Mouse (Mus musculus): ENCODE results near the gene Tctn1.

Gene Tctn1

GRCm38 (mm10) chr5:122263933-122264905 lies at the start of gene Tctn1:
Tctn1 (minus strand) TSS chr5:122264460.
- DNase-seq (ENCODE audit: inconsistent ontology term): peak; percentile 93

GRCm38 (mm10) chr5:122312942-122313684 lies 48.9 kb upstream of the Tctn1 start:
- DNase-seq (ENCODE audit: inconsistent ontology term): no peak

DNA sequence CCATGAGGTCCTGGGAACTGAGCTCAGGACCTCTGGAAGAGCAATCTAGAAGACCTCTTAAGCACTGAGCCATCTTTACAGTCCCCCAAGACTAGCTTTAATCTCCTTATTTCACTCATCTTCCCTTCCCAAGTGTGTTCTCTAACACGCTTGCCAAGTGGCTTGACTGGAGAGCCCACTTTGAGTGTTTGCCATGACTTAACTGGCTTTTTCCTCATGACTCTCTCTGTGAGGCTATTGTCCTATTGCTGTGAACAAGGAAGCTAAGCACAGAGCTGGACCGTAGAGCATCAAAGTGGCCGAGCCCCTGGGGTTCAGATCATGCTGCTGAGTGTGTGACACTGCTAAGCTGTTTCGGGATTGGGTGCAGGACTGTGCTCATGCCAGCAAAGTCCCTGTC lies 48.1 kb upstream of the Tctn1 start:
- DNase-seq (ENCODE audit: inconsistent ontology term): no peak

DNA sequence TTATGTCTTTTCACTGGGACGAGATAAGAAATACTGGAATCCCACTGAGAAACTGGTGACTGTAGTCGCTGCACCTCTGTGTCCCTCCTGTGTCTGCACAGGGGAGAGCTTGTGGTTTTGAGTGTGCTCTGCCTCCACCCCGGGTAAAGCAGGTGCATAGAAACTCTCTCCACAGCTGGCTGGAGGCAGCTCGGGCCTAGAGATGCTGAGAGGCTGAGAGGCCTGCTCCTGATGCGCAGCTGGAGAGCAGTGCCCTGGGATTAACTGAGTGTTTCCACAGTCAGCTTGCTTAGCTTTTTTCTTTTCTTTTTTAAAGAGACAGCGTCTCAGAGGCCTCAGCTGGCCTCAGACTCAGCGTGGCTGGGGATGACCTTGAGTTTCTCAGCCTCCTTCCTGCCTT lies 47.4 kb upstream of the Tctn1 start:
- no peak for DNase-seq (ENCODE audit: inconsistent ontology term)

- DNase-seq (ENCODE audit: inconsistent ontology term): no peak
Observed at GRCm38 (mm10) chr5:122310699-122311098, 46.4 kb upstream of the Tctn1 start.

- DNase-seq (ENCODE audit: inconsistent ontology term): no peak
Observed at GRCm38 (mm10) chr5:122306536-122306935, 42.3 kb upstream of the Tctn1 start.

DNA sequence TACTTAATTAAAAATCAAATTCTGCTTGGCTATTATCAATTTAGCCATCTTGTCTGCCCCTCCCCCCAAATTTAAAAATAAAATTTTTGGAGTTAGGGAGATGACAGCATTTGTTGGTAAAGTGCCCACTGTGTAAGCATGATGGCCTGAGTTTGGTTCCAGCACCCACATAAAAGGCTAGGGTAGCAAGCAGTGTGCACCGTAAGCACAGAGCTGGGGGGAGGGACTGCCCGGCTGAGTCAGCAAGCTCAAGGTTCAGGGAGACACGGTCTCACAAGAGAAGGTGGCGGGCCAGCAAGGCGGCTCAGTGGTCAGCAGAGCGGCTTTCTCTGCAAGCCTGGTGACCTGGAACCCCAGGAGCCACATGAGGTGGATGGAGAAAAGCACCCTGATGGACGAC lies 41.2 kb upstream of the Tctn1 start:
- DNase-seq (ENCODE audit: inconsistent ontology term): no peak

GRCm38 (mm10) chr5:122304541-122304940 lies 40.3 kb upstream of the Tctn1 start:
- peak; percentile 44 for DNase-seq (ENCODE audit: inconsistent ontology term)

DNA sequence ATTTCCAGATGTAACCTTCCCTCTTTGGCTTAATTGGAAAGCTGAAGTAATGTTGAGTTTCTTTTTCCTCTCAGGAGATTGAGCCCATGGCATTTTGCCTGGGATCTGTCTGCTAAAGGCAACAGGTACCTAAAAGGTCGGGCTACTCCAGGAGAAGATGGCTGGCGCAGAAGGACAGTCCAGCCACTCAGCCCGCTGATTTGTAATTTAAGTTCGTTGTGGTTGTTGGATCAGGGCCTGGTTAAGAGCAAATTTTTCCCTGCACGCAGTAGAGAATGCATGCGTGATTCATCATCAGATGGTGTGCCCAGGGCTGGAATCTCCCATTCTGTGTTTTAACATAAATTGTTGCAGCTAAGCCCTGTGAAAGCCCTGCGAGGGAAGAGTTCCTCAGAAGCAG lies 39.7 kb upstream of the Tctn1 start:
- DNase-seq (ENCODE audit: inconsistent ontology term): no peak

- no peak for DNase-seq (ENCODE audit: inconsistent ontology term)
Observed at GRCm38 (mm10) chr5:122302810-122303745, 38.8 kb upstream of the Tctn1 start.

- DNase-seq (ENCODE audit: inconsistent ontology term): peak; percentile 32
Observed at GRCm38 (mm10) chr5:122300071-122300518, 35.8 kb upstream of the Tctn1 start.

GRCm38 (mm10) chr5:122295113-122295935 lies 31.1 kb upstream of the Tctn1 start:
- no peak for DNase-seq (ENCODE audit: inconsistent ontology term)

DNA sequence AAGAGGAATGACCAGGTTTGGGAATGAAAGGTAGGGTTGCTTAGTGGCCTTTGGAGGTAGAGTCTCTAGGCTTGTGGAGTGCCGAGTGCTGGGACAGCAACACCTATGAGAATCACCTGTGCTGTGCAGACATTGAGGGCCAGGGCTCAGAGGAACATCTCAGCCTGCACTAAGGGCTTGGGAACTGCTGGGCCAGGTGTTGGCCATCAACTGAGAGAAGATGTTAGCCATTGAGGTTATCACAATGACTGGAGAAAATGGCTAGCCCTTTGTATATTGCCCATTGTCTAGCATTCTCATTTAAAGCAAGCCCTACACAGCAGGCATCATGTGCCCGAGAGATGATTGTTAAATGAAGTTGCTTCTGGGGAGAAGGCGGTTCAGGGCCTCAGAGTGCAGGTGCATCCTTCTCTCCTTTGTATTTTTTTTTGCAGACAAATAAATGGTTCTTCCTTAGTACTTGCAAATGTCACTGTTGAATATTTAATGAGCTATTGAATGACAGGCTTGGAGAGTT lies 30.0 kb upstream of the Tctn1 start:
- DNase-seq (ENCODE audit: inconsistent ontology term): no peak

GRCm38 (mm10) chr5:122293131-122293530 lies 28.9 kb upstream of the Tctn1 start:
- DNase-seq (ENCODE audit: inconsistent ontology term): no peak

- no peak for DNase-seq (ENCODE audit: inconsistent ontology term)
Observed at GRCm38 (mm10) chr5:122291553-122292339, 27.5 kb upstream of the Tctn1 start.

GRCm38 (mm10) chr5:122291149-122291548 lies 26.9 kb upstream of the Tctn1 start:
- no peak for DNase-seq (ENCODE audit: inconsistent ontology term)

GRCm38 (mm10) chr5:122288147-122288811 lies 24.0 kb upstream of the Tctn1 start:
- DNase-seq (ENCODE audit: inconsistent ontology term): no peak

GRCm38 (mm10) chr5:122287026-122287425 lies 22.8 kb upstream of the Tctn1 start:
- no peak for DNase-seq (ENCODE audit: inconsistent ontology term)

DNA sequence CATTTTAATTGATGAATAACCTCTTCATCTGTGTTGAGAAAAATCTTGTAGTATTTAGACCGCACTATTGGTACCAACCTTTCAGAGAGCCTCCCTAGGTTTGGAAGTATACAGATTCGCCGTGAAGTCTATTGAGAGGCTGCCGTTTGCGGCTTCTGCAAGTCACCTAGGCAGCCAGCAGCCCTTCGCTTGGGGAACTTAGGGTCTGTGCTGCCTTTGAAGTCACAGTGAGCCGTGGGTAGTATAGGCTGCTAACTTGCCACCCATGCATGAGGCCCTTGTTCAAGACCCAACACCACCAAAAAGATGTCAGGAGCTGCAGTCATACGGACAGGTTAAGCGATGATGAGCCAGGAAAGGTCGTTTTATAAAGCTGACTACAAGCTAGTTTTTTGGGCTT lies 21.9 kb upstream of the Tctn1 start:
- no peak for DNase-seq (ENCODE audit: inconsistent ontology term)
